Mouse (Mus musculus): ENCODE measurements around the gene Maml3.

Maml3 gene

GRCm38 (mm10) chr3:51785796-51786195 is 319.1 kb downstream of the Maml3 start:
- no peak for DNase-seq (ENCODE audit: low read depth, low spot score)

GRCm38 (mm10) chr3:51782191-51782590 is 322.7 kb downstream of the Maml3 start:
- no peak for DNase-seq (ENCODE audit: low read depth, low spot score)

DNA sequence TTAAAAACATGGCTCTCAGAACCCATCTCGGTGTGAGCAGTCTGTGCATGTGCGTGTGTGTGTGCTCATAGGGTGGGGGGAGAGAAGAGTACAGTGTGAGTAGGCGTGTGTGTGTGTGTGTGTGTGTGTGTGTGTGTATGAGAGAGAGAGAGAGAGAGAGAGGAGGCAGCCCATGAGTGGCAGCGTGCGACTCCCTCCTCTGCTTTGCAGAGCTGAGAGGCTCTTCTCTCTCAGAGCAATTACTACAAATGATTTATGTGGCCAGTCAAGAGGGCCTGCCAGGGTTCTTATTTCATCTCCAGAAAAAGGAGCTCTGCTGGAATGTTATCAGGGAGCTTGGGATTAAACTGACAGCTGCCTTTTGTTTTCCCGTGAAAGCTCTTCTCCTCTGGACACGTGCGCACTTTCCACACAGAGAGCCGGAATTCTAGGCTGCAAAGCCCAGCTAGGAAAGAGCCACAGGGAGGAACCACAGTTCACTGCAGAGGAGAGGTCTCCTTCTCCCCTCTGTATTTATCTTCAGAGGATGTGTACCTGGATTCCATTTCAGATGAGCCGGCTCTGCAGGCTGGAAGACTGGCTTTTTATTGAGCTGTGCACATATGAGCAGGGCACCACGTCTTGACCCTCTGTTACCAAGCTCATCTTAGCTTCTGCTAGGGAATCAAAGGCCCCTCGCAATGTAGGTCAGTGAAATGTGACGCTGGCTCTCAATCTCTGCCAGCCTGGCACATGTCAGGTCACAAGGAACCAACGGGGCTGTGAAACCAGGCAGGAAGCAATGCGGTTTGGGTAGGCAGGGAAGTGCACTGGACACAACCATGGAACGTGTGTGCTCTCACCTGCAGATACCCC is 325.9 kb downstream of the Maml3 start:
- no peak for DNase-seq (ENCODE audit: low read depth, low spot score)

- DNase-seq (ENCODE audit: low read depth, low spot score): no peak
Measured at GRCm38 (mm10) chr3:51778179-51778578, 326.7 kb downstream of the Maml3 start.

GRCm38 (mm10) chr3:51776018-51776611 is 328.8 kb downstream of the Maml3 start:
- DNase-seq (ENCODE audit: low read depth, low spot score): no peak

- no peak for DNase-seq (ENCODE audit: low read depth, low spot score)
Measured at GRCm38 (mm10) chr3:51773587-51773986, 331.3 kb downstream of the Maml3 start.

DNA sequence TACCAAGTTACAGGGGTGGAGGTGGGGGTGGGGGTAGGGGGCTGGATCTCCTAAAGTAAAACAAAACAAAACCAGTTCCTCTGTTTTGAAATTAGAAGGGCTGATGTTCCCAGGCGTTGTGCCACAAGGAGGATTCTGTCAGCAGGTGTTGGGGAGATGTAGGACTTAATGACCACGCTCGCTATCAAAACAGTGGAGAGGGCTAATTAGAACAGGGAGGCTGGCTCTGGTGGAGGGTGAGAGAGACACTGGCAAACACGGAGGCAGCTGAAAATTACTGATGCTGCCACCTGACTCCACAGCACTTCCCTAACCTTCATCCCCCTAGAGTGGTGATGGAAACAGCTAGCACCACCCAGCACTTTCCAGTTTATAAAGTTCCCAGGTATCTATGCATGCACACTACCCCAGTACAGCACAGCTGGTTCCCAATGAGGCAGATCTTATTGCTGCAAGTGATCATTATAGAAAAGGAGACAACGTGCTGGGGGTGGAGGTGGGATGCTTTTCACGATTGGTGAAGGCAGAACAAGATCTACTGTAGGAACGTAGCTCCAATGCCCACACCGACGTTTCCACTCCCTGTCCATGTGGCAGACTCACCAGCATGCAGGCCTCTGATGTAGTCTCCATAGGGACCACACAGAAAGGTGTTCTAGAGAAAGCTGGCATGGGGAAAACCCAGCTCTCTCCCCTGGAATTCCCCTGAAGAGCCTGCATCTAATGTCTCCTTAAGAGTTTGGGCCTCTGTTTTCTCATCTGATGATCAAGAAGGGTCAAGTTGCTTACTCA is 332.8 kb downstream of the Maml3 start:
- no peak for DNase-seq (ENCODE audit: low read depth, low spot score)

DNA sequence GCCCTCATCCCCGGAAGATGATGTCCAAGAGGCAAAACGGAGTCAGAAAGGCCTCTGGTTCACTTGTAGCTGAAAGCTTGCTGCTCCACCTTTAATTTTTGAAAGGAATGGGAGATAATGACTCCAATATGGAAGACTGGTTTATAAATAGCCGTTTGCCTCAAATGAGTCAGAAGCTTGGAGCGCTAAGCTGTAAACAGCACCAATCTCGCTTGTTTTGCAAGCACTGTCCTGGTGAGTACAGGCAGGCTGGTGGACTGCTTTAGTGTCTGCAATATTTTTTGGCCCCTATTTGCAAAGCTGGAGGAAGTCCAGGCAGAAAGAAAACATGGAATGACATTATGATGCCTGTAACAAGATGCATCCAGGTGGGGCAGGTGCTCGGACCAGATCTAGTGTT is 335.7 kb downstream of the Maml3 start:
- no peak for DNase-seq (ENCODE audit: low read depth, low spot score)

DNA sequence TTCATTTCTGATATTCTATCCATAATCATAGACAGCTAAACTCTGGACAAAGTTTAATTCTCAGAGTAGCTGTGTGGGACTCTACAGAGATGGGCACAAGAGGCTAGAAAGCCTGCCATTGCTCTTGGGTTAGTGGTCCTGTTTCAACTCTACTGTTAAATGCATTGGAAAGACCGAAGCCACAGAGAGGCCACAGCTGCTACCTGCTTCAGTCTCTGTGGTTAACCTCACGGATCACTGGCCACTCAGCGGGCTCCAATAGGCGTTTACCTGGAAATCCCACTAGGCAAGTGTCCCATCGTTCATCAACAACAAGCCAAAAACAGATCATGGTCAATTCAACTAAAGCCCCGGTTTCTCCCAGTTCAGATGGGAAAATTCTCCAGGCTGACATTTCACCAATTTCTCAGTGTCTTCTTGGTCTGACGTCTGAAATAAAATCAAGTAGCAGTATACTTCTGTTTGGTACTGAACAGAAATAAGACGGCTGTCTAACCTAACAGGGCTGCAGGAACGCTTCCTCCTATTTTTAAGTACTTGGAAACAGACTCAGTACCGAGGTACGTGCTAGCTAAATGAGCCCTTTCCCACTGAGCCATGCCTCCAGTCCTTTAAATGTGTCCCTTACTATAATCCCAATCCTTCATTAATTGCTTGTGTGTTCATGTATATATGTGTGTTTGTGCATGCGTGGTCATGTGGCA is 339.5 kb downstream of the Maml3 start:
- DNase-seq (ENCODE audit: low read depth, low spot score): no peak

DNA sequence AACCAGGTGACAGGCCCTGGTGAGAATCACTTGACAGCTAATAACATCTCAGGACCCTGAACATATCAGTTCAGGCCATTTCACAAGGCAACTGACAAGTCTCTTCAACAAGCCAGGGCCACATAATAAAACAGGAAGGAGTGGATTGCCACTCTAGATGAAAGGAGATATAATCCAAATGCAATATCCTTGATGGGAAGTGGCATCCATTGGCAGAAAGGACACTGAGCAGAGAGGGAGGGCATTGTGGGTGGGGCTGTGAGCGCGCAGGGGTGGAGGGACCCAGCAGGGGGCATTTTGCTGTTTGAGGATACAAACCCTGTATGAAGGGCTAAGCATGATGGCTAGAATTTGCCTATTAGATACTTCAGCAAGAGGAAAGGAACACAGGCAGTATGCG is 340.7 kb downstream of the Maml3 start:
- no peak for DNase-seq (ENCODE audit: low read depth, low spot score)

- DNase-seq (ENCODE audit: low read depth, low spot score): no peak
Measured at GRCm38 (mm10) chr3:51762900-51763299, 342.0 kb downstream of the Maml3 start.

- no peak for DNase-seq (ENCODE audit: low read depth, low spot score)
Measured at GRCm38 (mm10) chr3:51759534-51759933, 345.3 kb downstream of the Maml3 start.

DNA sequence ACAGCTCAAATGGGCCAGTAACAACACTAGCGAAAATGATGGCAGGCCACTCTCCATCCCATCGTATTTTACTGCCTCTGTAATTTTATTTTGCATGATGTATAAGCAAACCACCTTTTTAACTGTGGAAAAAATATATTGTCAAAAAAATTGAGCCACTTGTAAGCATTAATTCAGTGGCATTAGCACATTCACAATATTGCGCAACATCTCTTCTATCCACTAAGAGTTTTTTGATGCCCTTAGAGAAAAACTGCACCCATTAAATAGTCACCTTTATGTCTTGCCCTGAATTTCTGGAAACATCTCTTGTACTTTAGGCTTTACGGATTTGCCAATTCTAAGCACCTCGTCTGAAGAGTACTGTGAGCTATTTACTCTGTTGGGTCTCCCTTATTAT is 347.8 kb downstream of the Maml3 start:
- no peak for DNase-seq (ENCODE audit: low read depth, low spot score)

GRCm38 (mm10) chr3:51756283-51756682 is 348.6 kb downstream of the Maml3 start:
- DNase-seq (ENCODE audit: low read depth, low spot score): no peak

DNA sequence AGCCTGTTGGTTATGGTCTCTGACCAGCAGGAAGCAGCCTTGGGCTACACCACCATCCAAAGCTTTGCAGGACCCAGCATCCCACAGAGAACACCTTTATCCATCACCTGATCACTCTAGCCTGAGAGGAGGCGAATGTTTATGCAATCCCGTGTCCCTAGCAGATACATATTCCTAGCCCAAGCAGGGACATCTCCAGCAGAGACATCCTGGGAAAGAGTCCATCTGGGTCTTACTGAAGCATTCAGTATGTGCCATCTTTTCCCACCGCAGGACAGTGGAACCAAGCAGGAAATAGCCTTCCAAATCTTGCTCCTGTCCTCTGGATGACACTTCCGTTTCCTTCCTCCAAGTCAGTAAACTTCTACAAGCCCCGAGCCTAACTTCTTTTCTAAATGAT is 351.6 kb downstream of the Maml3 start:
- no peak for DNase-seq (ENCODE audit: low read depth, low spot score)

GRCm38 (mm10) chr3:51751440-51751839 is 353.4 kb downstream of the Maml3 start:
- DNase-seq (ENCODE audit: low read depth, low spot score): no peak

DNA sequence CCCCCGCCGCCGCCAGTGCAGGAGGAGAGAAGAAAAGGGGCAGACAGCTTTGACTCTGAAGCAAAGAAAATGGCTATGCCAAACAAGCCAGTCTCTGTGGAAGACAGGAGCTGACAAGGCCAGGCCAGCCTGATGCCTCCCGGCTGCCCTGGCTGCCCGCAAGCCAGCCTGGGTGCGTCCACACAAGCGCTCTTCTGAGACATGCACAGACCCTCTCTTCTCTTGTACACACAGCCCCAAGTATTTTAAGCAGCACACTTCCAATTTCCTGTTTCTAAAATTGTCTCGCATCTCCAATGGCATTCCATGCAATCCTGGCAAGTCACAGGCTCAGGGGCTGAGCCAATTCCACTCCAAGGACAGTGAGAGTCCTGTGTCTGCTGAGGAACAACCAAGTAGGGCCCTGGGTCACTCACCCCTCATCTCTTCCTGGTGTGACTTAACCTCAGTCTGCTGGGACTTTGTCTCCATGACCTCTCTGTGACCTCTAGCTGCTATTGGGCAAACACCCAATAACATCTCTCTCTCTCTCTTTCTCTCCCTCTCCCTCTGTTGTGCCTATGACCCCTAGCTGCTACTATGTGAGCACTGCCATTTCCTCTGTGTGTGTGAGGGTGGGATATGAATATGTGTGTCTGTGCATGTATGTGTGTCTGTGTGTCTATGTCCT is 354.9 kb downstream of the Maml3 start:
- no peak for DNase-seq (ENCODE audit: low read depth, low spot score)

DNA sequence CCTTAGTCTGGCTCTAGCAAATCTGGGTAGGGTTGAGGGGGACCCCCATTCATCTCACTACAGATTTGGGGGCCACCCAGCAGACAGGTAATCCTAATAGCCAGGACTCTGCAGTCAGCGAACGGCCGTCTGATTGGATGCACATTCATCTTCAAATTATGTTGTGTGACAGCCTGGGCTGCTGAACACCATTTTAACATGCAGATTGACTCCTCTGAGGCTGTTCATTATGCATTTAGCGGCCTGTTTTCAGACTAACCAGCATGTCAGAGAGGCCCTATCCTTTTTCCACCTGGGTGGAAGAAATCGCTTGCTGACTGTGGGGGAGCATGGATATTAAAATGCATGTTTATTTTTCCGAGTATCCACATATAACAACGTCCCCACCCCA is 355.5 kb downstream of the Maml3 start:
- no peak for DNase-seq (ENCODE audit: low read depth, low spot score)

DNA sequence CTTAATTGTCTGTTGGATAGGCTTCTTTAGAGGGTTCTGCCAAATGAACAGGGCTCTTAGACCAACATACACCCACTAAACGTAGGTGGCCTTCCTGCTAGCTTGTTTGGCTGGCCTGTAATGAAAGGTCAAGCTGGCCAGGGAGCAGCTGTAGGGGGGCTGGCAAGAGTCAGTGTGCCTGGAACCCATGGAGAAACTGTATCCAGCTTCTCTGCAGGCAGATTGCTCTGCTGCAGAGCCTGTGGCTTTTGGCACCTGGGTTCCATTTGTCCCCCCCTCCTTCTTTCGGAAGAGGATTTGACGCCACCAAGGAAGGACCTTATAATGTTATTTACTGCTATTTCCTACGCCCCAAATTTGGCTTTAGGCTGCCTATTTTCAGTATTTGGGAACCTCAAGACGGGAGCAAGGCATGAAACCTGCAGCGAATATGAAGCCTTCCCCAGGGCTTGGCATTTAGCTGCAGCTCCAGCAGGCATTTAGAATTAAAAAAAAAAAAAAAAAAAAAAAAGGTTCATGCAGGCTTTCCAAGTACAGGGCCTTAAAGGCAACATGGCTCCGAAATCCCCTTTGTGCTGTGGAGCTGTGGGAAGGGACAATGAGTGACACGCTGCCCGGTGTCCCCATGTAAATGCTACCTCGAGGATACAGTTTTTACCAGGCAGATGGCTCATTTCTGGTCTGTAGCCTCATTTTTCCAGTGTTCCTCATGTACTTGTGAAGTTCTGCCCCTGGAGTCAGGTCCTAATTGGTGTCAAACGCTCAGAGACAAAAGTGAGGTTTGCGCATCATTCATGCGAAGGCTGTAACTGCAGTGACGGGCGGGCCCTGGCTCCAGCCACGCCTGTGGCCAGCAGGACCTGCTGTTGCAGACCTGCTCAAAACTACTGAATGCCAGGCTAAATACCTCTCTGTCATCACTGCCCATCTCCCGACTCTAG is 356.2 kb downstream of the Maml3 start:
- DNase-seq (ENCODE audit: low read depth, low spot score): no peak

- no peak for DNase-seq (ENCODE audit: low read depth, low spot score)
Measured at GRCm38 (mm10) chr3:51746816-51747215, 358.1 kb downstream of the Maml3 start.

All from brain, embryonic 18.5 days (tissue).